Mouse (Mus musculus) retina, postnatal 7 days (tissue): ENCODE measurements around the gene Xxylt1.

Experiments used
- DNase-seq: peaks from one replicate; pipeline ENCODE4 v3.0.0-alpha.2; 2012; ENCODE audit warnings: low read depth, low spot score

The Xxylt1 gene

DNA sequence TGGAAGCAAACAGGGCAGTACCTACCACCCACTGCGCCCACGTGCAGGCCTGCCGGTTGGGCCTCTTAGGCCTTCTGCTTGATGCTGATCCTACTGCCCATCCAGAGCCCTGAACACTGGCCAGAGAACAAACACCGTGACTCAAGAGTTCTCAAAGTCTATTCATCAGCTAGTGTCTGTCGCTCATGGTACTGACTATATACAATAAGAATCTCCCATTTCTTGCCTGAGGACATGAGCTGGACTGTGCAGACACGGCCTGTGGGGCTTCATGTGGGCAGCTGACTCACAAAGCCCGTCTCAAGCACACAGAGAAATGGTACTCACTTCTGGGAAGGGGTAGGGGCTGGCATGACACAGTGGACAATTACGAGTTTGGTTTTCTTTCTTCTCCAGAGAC is 125.1 kb downstream of the Xxylt1 start:
- no peak for DNase-seq

- no peak for DNase-seq
Measured at GRCm38 (mm10) chr16:30948636-30949035, 132.6 kb downstream of the Xxylt1 start.

DNA sequence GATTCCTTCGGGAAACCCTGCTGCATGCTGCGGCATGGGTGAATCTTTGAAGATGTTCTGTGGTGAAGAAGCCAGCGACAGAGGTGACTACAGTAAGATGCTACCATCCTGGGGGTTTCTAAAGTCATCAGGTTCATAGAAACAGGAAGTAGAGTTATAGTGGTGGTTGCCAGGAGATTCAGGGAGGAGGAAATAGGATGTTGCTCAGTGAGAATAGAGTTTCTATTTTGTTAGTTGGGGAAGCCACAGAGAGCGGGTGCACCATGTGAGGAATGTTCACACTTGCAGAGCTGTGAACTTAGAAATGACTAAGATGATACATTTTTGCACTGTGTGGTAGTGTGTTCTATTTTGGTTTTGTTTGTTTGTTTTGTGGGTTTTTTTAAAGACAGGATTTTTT is 133.0 kb downstream of the Xxylt1 start:
- DNase-seq = no peak

DNA sequence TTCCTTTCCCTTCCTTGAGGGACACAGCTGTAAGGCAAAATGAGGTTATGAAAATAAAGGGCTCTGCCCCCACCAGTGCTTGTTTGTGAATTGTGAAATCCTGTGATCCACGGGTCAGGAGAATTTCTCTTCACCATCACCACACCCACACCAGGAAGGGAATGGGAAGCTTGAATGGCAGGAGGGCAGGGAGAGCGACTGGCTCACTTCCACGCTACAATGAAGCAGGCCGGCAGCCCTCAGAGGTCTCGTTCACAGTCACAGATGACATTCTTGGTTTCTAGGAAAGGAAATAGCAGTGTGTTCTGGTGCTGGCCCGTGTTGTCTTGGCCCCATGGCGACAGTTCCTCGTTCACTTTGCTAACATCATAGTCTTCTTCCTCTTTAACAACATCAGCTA is 136.3 kb downstream of the Xxylt1 start:
- no peak for DNase-seq

GRCm38 (mm10) chr16:30943919-30944318 is 137.3 kb downstream of the Xxylt1 start:
- DNase-seq = no peak

DNA sequence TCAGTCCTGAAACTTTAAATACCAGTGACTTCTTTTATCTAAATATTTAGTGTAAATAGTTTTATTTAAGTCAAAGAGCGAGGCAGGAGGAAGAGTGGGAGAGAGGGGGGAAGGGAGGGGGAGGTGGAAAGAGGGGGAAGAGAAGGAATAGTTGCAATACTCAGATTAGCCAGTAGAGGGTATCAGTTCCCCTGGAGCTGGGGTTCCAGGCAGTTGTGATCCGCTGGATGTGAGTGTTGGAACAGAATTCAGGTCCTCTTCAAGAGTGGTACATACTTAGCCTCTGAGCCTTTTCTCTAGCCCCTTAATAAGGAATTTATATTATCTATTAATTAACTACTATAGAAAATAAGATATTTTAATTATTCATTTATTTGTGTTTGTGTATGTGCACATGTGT is 140.5 kb downstream of the Xxylt1 start:
- no peak for DNase-seq

GRCm38 (mm10) chr16:30939903-30940302 is 141.3 kb downstream of the Xxylt1 start:
- DNase-seq = no peak

DNA sequence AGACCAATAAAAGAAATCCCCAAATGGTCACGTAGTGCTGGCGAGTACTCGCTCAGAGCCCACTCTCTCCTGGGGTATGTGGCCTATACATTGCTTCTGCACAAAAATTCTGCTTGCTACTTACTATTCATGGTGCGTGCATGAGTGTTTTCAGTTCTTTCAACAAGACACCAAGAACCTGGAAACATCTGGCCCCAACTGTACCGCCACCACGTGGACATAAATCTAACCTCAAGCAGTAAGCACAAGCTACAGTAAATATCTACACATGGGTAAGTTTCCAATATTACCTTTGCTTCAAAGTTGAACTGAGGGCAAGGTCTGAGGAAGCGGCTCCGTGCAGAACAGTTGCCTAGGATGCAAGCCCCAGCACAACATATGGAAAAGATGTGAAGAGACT is 142.0 kb downstream of the Xxylt1 start:
- no peak for DNase-seq

- DNase-seq = no peak
Measured at GRCm38 (mm10) chr16:30938664-30939063, 142.6 kb downstream of the Xxylt1 start.

GRCm38 (mm10) chr16:30937665-30938064 is 143.6 kb downstream of the Xxylt1 start:
- DNase-seq = no peak

- no peak for DNase-seq
Measured at GRCm38 (mm10) chr16:30936471-30936870, 144.8 kb downstream of the Xxylt1 start.

GRCm38 (mm10) chr16:30936012-30936461 is 145.2 kb downstream of the Xxylt1 start:
- DNase-seq = no peak

DNA sequence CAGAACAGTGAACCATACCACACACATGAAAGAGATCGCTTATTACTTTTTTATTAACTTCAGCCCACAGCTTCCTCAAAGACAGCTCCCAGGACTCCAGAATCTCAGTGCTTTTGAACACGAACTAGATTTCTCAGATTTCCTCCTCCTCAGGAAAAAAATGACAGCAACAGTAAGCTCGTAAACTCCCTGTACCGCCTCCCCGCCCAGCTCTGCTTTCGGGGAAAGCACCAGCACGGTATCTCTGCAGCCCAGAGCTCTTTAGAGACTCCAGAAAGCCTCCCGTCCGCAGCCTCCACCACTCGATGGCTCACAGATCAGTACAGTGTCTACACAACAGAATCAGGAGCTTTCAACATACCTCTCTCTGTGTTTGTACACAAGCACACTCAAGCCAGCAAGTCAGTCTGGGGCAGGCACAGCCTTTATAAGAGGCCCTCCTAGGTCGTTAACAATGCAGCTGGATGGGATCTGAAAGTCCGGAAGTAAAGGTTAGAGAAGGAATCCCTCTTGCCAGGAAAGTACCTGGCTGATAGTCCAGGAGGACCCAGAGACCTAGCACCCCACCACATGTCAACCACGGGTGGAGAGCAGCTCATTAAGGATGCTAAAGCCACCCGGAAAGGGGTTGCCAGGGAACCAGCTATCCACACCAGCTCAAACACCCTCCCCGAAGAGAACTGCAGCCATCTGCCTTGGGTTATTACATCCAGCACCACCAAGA is 146.1 kb downstream of the Xxylt1 start:
- no peak for DNase-seq

DNA sequence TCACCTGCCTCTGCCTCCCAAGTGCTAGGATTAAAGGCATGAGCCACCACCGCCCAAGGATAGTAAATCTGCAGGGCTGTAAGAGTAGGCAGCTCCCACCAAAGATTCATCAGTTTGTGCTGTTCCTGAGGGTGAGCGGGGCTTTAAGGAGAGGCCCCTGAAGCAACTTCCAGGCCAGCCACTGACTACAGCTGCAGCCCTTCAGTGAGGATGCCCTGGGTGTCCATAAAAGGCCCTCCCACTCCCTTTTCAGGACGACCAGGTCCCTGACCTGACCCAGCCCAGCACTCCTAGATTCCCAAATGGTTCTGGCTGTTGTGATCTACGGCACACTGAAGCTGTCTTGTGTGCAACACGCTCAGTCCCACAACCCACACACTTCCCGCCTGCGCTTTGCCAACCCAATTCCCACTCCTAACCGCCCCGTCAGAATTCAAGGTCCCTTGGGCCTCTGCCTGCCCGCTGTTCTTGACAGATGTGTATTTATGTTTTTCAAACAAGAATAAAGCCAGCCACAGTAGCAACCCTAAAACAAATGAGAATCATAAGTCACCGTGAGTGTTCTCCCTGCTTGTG is 146.9 kb downstream of the Xxylt1 start:
- DNase-seq = no peak

GRCm38 (mm10) chr16:30933366-30933765 is 147.9 kb downstream of the Xxylt1 start:
- no peak for DNase-seq

DNA sequence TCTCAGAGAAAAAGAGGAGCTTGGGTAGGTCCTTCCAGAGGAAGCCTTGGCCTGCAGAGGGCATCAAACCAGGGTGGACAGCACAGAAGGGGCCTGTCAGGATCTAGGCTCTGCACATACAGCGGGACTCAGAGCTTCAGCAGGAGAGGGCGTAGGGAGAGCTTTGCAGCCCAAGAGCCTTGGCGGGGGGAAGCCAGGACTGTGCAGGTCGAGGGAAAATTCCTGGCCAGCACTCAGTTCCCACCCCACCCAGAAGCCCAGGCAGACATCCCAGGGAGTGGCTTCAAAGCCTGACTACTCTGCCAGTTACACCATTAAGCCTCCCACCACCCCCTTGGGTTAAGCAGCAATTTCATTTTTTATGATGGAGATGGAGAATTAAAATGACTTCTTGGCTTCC is 148.4 kb downstream of the Xxylt1 start:
- DNase-seq = no peak

DNA sequence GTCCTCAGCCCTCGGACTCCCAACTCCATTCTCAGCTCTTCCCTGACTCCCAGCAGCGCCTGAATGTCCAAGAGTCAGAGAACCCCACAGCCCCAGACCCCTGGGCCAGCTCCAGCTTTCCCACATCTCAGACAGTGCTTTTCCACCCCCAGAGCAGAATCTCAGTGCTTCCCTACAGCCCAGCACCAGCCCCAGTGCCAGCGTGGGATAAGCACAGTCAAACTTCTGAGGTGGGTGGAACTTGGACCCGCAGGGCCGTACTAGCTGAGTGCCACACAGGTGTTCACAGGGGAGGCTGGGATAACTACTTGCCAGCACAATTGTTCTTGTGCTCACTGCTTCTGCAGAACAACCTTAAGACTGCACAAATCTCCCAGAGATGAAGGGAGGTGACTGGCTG is 149.0 kb downstream of the Xxylt1 start:
- DNase-seq = no peak

DNA sequence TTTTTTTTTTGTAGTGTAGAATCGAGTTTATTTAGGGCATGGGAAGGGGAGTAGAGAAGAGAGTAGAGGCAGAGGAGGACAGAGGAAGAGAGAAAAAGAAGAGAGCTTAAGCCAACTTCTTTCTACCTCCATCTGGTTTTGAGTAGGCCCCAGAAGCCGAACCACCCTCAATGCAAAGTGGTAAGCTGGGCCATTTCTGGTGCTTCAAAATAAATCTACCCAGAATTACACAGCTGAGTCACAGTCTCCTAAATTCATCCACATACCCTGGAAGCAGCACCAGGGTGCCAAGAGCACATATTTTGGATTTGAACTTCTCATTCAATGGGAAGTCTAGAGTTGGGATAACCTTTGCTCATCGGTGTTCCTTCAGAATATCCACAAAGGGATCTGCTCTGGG is 152.1 kb downstream of the Xxylt1 start:
- no peak for DNase-seq

GRCm38 (mm10) chr16:30928076-30928750 is 153.0 kb downstream of the Xxylt1 start:
- DNase-seq = no peak

- no peak for DNase-seq
Measured at GRCm38 (mm10) chr16:30925496-30925895, 155.7 kb downstream of the Xxylt1 start.

GRCm38 (mm10) chr16:30923899-30924298 is 157.3 kb downstream of the Xxylt1 start:
- DNase-seq = no peak

DNA sequence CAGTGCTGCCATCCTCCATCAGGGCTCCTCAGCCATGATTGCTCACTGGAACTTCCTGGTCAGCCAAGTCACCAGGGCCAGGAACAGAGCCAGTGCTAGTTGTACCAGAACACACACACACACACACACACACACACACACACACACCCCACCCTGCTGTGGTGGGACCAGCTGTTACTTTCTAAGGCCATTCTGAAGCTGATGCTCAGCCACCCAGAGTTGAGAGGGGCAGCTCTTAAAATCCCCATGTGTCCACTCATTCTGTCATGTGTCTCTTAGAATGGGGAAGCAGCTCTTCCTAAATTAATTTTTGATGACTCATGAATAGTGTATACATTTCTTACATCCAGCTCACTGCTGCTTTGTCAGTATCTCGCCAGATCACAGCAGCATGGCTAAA is 158.7 kb downstream of the Xxylt1 start:
- DNase-seq = no peak

DNA sequence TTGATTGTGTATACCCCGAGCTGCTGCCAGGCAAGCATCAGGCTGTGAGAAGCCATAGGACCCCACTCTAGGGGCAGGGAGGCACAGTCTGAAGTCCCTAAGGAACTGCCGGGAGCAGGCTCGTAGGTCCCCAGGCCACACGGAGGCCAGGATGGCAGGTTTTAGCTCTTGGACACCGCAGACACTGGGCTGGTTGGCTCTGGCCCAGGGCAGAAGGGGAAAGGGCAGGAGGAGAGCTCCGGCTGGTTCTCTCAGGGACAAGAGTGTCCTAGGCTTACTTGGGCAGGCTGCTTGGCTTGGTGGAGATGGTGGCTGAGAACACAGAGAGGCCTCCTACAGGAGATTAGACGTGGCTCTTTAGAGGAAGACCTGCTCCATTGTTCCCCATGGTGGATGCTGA is 162.4 kb downstream of the Xxylt1 start:
- DNase-seq = no peak
